In the genomic region with DNA sequence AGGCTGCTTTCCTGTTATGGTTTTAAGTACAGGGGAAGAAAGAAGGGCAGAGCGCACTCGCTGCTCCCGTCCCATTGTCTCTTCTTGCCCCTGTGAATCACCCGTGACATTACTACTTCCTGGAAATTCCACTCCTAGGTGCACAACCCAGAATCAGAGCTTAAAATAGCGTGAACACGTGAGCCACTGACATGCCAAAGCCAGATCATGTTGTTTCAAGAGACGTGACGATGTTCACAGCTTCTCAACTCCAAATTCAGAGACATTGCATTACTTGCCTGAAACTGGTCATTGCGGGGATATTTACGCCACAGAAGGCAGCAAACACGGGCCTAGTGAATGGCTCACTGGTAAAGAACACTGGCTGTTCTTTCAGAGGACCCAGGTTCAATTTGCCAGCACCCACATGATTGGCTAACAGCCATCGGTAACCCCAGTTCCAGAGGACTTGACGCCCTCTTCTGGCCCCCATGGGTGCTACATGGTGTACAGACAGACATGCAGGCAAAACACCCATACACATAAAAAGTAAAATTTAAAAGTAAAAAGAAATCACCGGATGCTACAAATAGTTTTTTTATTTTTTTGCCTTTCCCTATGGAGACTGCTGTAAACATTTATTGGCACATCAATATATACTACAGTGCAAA, we compare ENCODE assay signal across 12 mouse cellular contexts. TPM values are rescaled to one million over a fixed set of nuclear protein-coding genes. Genes with fewer than 3 reads are reported as not detected.
DNase-seq lines count a peak whose midpoint lies in the region; ATAC-seq and TF ChIP-seq lines count a peak whose summit lies in the region.
"Had no signal": no experiment of that assay in that cellular context is flagged by ENCODE, and none has a peak within 500 bp of the region (broad histone marks: within the 10 kb centered on the region; RNA-seq: fewer than 3 reads in every experiment).

No protein-coding gene starts in this region.

- 89% methylated on average over 14 of the region's 14 CpGs for WGBS in intestine, postnatal 0 days
- WGBS in intestine, embryonic 16.5 days = 91% methylated on average over 14 of the region's 14 CpGs
- WGBS in lung, embryonic 16.5 days = 83% methylated on average over 14 of the region's 14 CpGs

- no peak overlapping the region for H3K9ac ChIP-seq in intestine, postnatal 0 days (ENCODE audit: low read depth, low read length)
- H3K9ac ChIP-seq in intestine, embryonic 16.5 days (ENCODE audit: low read depth, low read length) = no peak overlapping the region
- no peak overlapping the region for H3K9ac ChIP-seq in lung, embryonic 16.5 days (ENCODE audit: low read length)
- H3K9ac ChIP-seq: limb, embryonic 15.5 days; midbrain, embryonic 15.5 days had no signal

- H3K4me2 ChIP-seq in intestine, postnatal 0 days (replicated peaks; ENCODE audit: low read depth) = no peak overlapping the region
- no peak overlapping the region for H3K4me2 ChIP-seq in intestine, embryonic 16.5 days (ENCODE audit: low read depth, low read length)
- no peak overlapping the region for H3K4me2 ChIP-seq in lung, embryonic 16.5 days (ENCODE audit: low read depth, low read length)
- H3K4me2 ChIP-seq: limb, embryonic 15.5 days; midbrain, embryonic 15.5 days had no signal

- H3K4me3 ChIP-seq in intestine, postnatal 0 days (ENCODE audit: low read depth, low read length) = no peak overlapping the region
- H3K4me3 ChIP-seq in intestine, embryonic 16.5 days (ENCODE audit: low read length) = no peak overlapping the region
- H3K4me3 ChIP-seq in lung, embryonic 16.5 days (ENCODE audit: low read length) = no peak overlapping the region
- H3K4me3 ChIP-seq: limb, embryonic 15.5 days; midbrain, embryonic 15.5 days had no signal

- DNase-seq in lung, postnatal 10 days = no peak
- DNase-seq in heart, adult 9 months (ENCODE audit: low spot score in 2 of 2) = peak; percentile 38 to 54
- DNase-seq in splenic B cell, adult 2 months (ENCODE audit: low read depth, low spot score) = peak; percentile 49
- DNase-seq in urinary bladder, postnatal 4 days (ENCODE audit: low spot score in 2 of 2) = no peak
- no peak for DNase-seq in thymus, postnatal 25 days
- DNase-seq: embryo, embryonic 11 days had no signal

- no peaks in the 10 kb centered on the region for H3K27me3 ChIP-seq in intestine, postnatal 0 days (replicated peaks; ENCODE audit: control insufficient read depth, insufficient read depth, low read length)
- no peaks in the 10 kb centered on the region for H3K27me3 ChIP-seq in intestine, embryonic 16.5 days (replicated peaks; ENCODE audit: control insufficient read depth, insufficient read depth, low read length)
- no peaks in the 10 kb centered on the region for H3K27me3 ChIP-seq in lung, embryonic 16.5 days (ENCODE audit: control insufficient read depth, insufficient read depth, low read depth, low read length)
- H3K27me3 ChIP-seq in splenic B cell, adult 2 months (ENCODE audit: control insufficient read depth, insufficient read depth, low read length, poor library complexity, severe bottlenecking) = no peaks in the 10 kb centered on the region
- H3K27me3 ChIP-seq: limb, embryonic 15.5 days; midbrain, embryonic 15.5 days had no signal

- TF ChIP-seq CTCF in intestine, postnatal 0 days (IDR thresholded peaks at IDR 0.05; ENCODE audit: low read depth) = peak; percentile 37

- ATAC-seq in intestine, postnatal 0 days = no peak
- no peak for ATAC-seq in intestine, embryonic 16.5 days
- peak; percentile 18; the same call in 1 of the 2 replicates for ATAC-seq in lung, embryonic 16.5 days (ENCODE audit: low read depth)
- ATAC-seq: forebrain, embryonic 16.5 days; midbrain, embryonic 15.5 days had no signal

- H3K4me1 ChIP-seq in intestine, postnatal 0 days (replicated peaks; ENCODE audit: control insufficient read depth, insufficient read depth, low read length) = no peaks in the 10 kb centered on the region
- peaks cover 1% of the 10 kb centered on the region; the same call in 1 of the 2 replicates for H3K4me1 ChIP-seq in intestine, embryonic 16.5 days (ENCODE audit: control insufficient read depth, insufficient read depth, low read length)
- peaks cover 4% of the 10 kb centered on the region; the same call in 1 of the 2 replicates for H3K4me1 ChIP-seq in lung, embryonic 16.5 days (replicated peaks; ENCODE audit: control insufficient read depth, insufficient read depth, low read length)
- H3K4me1 ChIP-seq: limb, embryonic 15.5 days had no signal

- H3K27ac ChIP-seq in intestine, postnatal 0 days (ENCODE audit: low read depth, low read length) = no peak overlapping the region
- no peak overlapping the region for H3K27ac ChIP-seq in intestine, embryonic 16.5 days (ENCODE audit: low read length)
- peak overlapping the region; percentile 36; the same call in 1 of the 2 replicates for H3K27ac ChIP-seq in lung, embryonic 16.5 days (ENCODE audit: low read length)
- H3K27ac ChIP-seq: limb, embryonic 15.5 days; midbrain, embryonic 15.5 days had no signal

- H3K36me3 ChIP-seq in intestine, postnatal 0 days (ENCODE audit: control insufficient read depth, insufficient read depth) = no peaks in the 10 kb centered on the region
- H3K36me3 ChIP-seq in intestine, embryonic 16.5 days (ENCODE audit: control insufficient read depth, insufficient read depth, low read length) = no peaks in the 10 kb centered on the region
- no peaks in the 10 kb centered on the region for H3K36me3 ChIP-seq in lung, embryonic 16.5 days (ENCODE audit: control insufficient read depth, insufficient read depth, low read length)
- peaks cover 4% of the 10 kb centered on the region for H3K36me3 ChIP-seq in splenic B cell, adult 2 months (ENCODE audit: control insufficient read depth, insufficient read depth, low read length, poor library complexity, severe bottlenecking)
- H3K36me3 ChIP-seq: limb, embryonic 15.5 days; midbrain, embryonic 15.5 days had no signal

- H3K9me3 ChIP-seq in intestine, postnatal 0 days (ENCODE audit: control insufficient read depth) = no peaks in the 10 kb centered on the region
- H3K9me3 ChIP-seq in intestine, embryonic 16.5 days (ENCODE audit: control insufficient read depth, low read length) = no peaks in the 10 kb centered on the region
- H3K9me3 ChIP-seq in lung, embryonic 16.5 days (ENCODE audit: control insufficient read depth, low read length) = no peaks in the 10 kb centered on the region
- H3K9me3 ChIP-seq: limb, embryonic 15.5 days; midbrain, embryonic 15.5 days had no signal

RNA-seq across cellular contexts. Expression of gene Fam49b, which starts 41.6 kb away (rescaled TPM):
- 43.0 and 50.1 TPM in 2 replicates for polyA plus RNA-seq in intestine, postnatal 0 days (2015; fragmentation: Nextera tagmentation; extraction: Ambion mirVana)
- polyA plus RNA-seq in intestine, embryonic 16.5 days (2015; fragmentation: Nextera tagmentation; extraction: Ambion mirVana) = 43.0 and 47.6 TPM in 2 replicates
- polyA plus RNA-seq in lung, embryonic 16.5 days (2015; fragmentation: Nextera tagmentation; extraction: Ambion mirVana) = 51.2 and 51.6 TPM in 2 replicates

Comparison
In these comparisons a context has a peak if more than half of its experiments do, and no peak if none do; other contexts are left out.
1. DNase-seq: peak in heart, adult 9 months (2 of 2) and splenic B cell, adult 2 months (single experiment); none in lung, postnatal 10 days (single experiment), urinary bladder, postnatal 4 days (0 of 2) and thymus, postnatal 25 days (single experiment).